Mouse (Mus musculus): ENCODE measurements around the gene Itgae. TPM values are rescaled to one million over a fixed set of nuclear protein-coding genes. Genes with fewer than 3 reads are reported as not detected.

Itgae gene
- polyA plus RNA-seq, 1 experiment from 2014 or later: 0.42 TPM

GRCm38 (mm10) chr11:73161616-73162015 lies 71.2 kb downstream of the Itgae start:
- no peak overlapping the region for H3K27ac ChIP-seq
- H3K9ac ChIP-seq: no peak overlapping the region
- no peak for ATAC-seq (replicated peaks; ENCODE audit: low FRiP score)
- H3K27me3 ChIP-seq: peaks cover 32% of the 10 kb centered on the region
- H3K9me3 ChIP-seq (replicated peaks): no peaks in the 10 kb centered on the region
- WGBS: 90% methylated on average over 4 of the region's 4 CpGs
- no peak overlapping the region for H3K4me3 ChIP-seq (replicated peaks)
- H3K36me3 ChIP-seq: no peaks in the 10 kb centered on the region
- peaks cover 18% of the 10 kb centered on the region for H3K4me1 ChIP-seq
- H3K4me2 ChIP-seq: no peak overlapping the region

GRCm38 (mm10) chr11:73162284-73162683 lies 71.9 kb downstream of the Itgae start:
- WGBS: 46% methylated on average over 5 of the region's 5 CpGs

GRCm38 (mm10) chr11:73168071-73168470 lies 77.7 kb downstream of the Itgae start:
- Histone ChIP-seq H3K27ac (no peak overlapping the region), H3K4me1 (peaks cover 21% of the 10 kb centered on the region), H3K27me3 (no peaks in the 10 kb centered on the region), H3K9ac (no peak overlapping the region), H3K36me3 (peaks cover 26% of the 10 kb centered on the region), H3K4me3 (replicated peaks) (no peak overlapping the region), H3K9me3 (replicated peaks) (no peaks in the 10 kb centered on the region), H3K4me2 (no peak overlapping the region)
- 71% methylated on average over 8 of the region's 8 CpGs for WGBS
- ATAC-seq (replicated peaks; ENCODE audit: low FRiP score): no peak

More at GRCm38 (mm10) chr11:73162284-73162683, 71.9 kb downstream of the Itgae start:
- H3K4me2 ChIP-seq: no peak overlapping the region
- H3K4me3 ChIP-seq (replicated peaks): no peak overlapping the region
- peaks cover 18% of the 10 kb centered on the region for H3K4me1 ChIP-seq
- H3K27ac ChIP-seq: no peak overlapping the region
- no peak overlapping the region for H3K9ac ChIP-seq
- no peaks in the 10 kb centered on the region for H3K36me3 ChIP-seq
- H3K9me3 ChIP-seq (replicated peaks): no peaks in the 10 kb centered on the region
- ATAC-seq (replicated peaks; ENCODE audit: low FRiP score): no peak
- peaks cover 28% of the 10 kb centered on the region for H3K27me3 ChIP-seq

GRCm38 (mm10) chr11:73168576-73168975 lies 78.2 kb downstream of the Itgae start:
- WGBS: 74% methylated on average over 6 of the region's 6 CpGs
- Histone ChIP-seq H3K4me3 (replicated peaks) (no peak overlapping the region), H3K27ac (no peak overlapping the region), H3K36me3 (peaks cover 31% of the 10 kb centered on the region), H3K4me1 (peaks cover 21% of the 10 kb centered on the region), H3K9ac (no peak overlapping the region), H3K27me3 (no peaks in the 10 kb centered on the region), H3K9me3 (replicated peaks) (no peaks in the 10 kb centered on the region), H3K4me2 (no peak overlapping the region)
- ATAC-seq (replicated peaks; ENCODE audit: low FRiP score): no peak

- Histone ChIP-seq H3K36me3 (peaks cover 37% of the 10 kb centered on the region), H3K27ac (no peak overlapping the region), H3K4me2 (no peak overlapping the region), H3K4me1 (peaks cover 21% of the 10 kb centered on the region), H3K27me3 (no peaks in the 10 kb centered on the region), H3K9ac (no peak overlapping the region), H3K4me3 (replicated peaks) (no peak overlapping the region), H3K9me3 (replicated peaks) (no peaks in the 10 kb centered on the region)
- 52% methylated on average over 4 of the region's 4 CpGs for WGBS
- no peak for ATAC-seq (replicated peaks; ENCODE audit: low FRiP score)
Measured at GRCm38 (mm10) chr11:73169231-73169630, 78.8 kb downstream of the Itgae start.

GRCm38 (mm10) chr11:73172186-73172585 lies 81.8 kb downstream of the Itgae start:
- Histone ChIP-seq H3K36me3 (peaks cover 44% of the 10 kb centered on the region), H3K27ac (0 out of 2 replicates have a peak overlapping the region, but pooled peaks have one; percentile 22), H3K4me2 (no peak overlapping the region), H3K9ac (no peak overlapping the region), H3K9me3 (replicated peaks) (no peaks in the 10 kb centered on the region), H3K4me1 (peaks cover 34% of the 10 kb centered on the region), H3K27me3 (no peaks in the 10 kb centered on the region), H3K4me3 (replicated peaks) (no peak overlapping the region)
- ATAC-seq (replicated peaks; ENCODE audit: low FRiP score): no peak
- WGBS: 54% methylated on average over 5 of the region's 5 CpGs

GRCm38 (mm10) chr11:73175612-73176011 lies 85.2 kb downstream of the Itgae start:
- H3K4me1 ChIP-seq: peaks cover 44% of the 10 kb centered on the region
- H3K4me2 ChIP-seq: peak overlapping the region; percentile 72
- peak overlapping the region; percentile 97 for H3K27ac ChIP-seq
- H3K36me3 ChIP-seq: peaks cover 46% of the 10 kb centered on the region
- H3K4me3 ChIP-seq (replicated peaks): peak overlapping the region; percentile 83
- H3K9me3 ChIP-seq (replicated peaks): no peaks in the 10 kb centered on the region
- ATAC-seq (replicated peaks; ENCODE audit: low FRiP score): no peak
- peak overlapping the region; percentile 78 for H3K9ac ChIP-seq
- WGBS: 34% methylated on average over 8 of the region's 8 CpGs
- H3K27me3 ChIP-seq: no peaks in the 10 kb centered on the region

- under 1% methylated on average over 15 of the region's 15 CpGs for WGBS
- ATAC-seq (replicated peaks; ENCODE audit: low FRiP score): no peak
Measured at GRCm38 (mm10) chr11:73176186-73176585, 85.8 kb downstream of the Itgae start.

GRCm38 (mm10) chr11:73176608-73177508 lies 86.5 kb downstream of the Itgae start, which contains the start of the genes Emc6 and Tax1bp3:
Gene Emc6, minus strand, starts transcription at chr11:73177037.
Gene Tax1bp3, plus strand, starts transcription at chr11:73177083.
- peaks cover 43% of the 10 kb centered on the region for H3K4me1 ChIP-seq
- peak within 1 kb of the TSS; percentile 97 for H3K27ac ChIP-seq
- H3K4me3 ChIP-seq (replicated peaks): peak within 1 kb of the TSS; percentile 83
- peak within 1 kb of the TSS; percentile 72 for H3K4me2 ChIP-seq
- peak; percentile 98 for ATAC-seq (replicated peaks; ENCODE audit: low FRiP score)
- no peaks in the 10 kb centered on the region for H3K9me3 ChIP-seq (replicated peaks)
- H3K36me3 ChIP-seq: peaks cover 37% of the 10 kb centered on the region
- WGBS: under 1% methylated on average over 81 of the region's 81 CpGs
- H3K27me3 ChIP-seq: no peaks in the 10 kb centered on the region
- H3K9ac ChIP-seq: peak within 1 kb of the TSS; percentile 79

More at GRCm38 (mm10) chr11:73176186-73176585, 85.8 kb downstream of the Itgae start:
- Histone ChIP-seq H3K36me3 (peaks cover 44% of the 10 kb centered on the region), H3K4me1 (peaks cover 44% of the 10 kb centered on the region), H3K27ac (peak overlapping the region; percentile 97), H3K4me3 (replicated peaks) (peak overlapping the region; percentile 83), H3K27me3 (no peaks in the 10 kb centered on the region), H3K9me3 (replicated peaks) (no peaks in the 10 kb centered on the region), H3K9ac (peak overlapping the region; percentile 78), H3K4me2 (peak overlapping the region; percentile 72)

GRCm38 (mm10) chr11:73177509-73177875 lies 87.1 kb downstream of the Itgae start:
- H3K9ac ChIP-seq: peak overlapping the region; percentile 79
- peaks cover 40% of the 10 kb centered on the region for H3K36me3 ChIP-seq
- H3K27me3 ChIP-seq: no peaks in the 10 kb centered on the region
- H3K9me3 ChIP-seq (replicated peaks): no peaks in the 10 kb centered on the region
- peak overlapping the region; percentile 83 for H3K4me3 ChIP-seq (replicated peaks)
- peaks cover 36% of the 10 kb centered on the region for H3K4me1 ChIP-seq
- peak overlapping the region; percentile 97 for H3K27ac ChIP-seq
- under 1% methylated on average over 28 of the region's 28 CpGs for WGBS
- H3K4me2 ChIP-seq: peak overlapping the region; percentile 72
- peak; percentile 88 for ATAC-seq (replicated peaks; ENCODE audit: low FRiP score)

GRCm38 (mm10) chr11:73177895-73178294 lies 87.5 kb downstream of the Itgae start:
- H3K36me3 ChIP-seq: peaks cover 41% of the 10 kb centered on the region
- peak overlapping the region; percentile 79 for H3K9ac ChIP-seq
- no peaks in the 10 kb centered on the region for H3K27me3 ChIP-seq
- H3K4me1 ChIP-seq: peaks cover 34% of the 10 kb centered on the region
- ATAC-seq (replicated peaks; ENCODE audit: low FRiP score): no peak
- H3K4me3 ChIP-seq (replicated peaks): peak overlapping the region; percentile 83
- no peaks in the 10 kb centered on the region for H3K9me3 ChIP-seq (replicated peaks)
- H3K27ac ChIP-seq: peak overlapping the region; percentile 97
- peak overlapping the region; percentile 72 for H3K4me2 ChIP-seq
- WGBS: 0% methylated on average over 2 of the region's 2 CpGs

- Histone ChIP-seq H3K4me2 (no peak overlapping the region), H3K9ac (no peak overlapping the region), H3K4me3 (replicated peaks) (no peak overlapping the region), H3K36me3 (peaks cover 81% of the 10 kb centered on the region), H3K27ac (no peak overlapping the region), H3K27me3 (no peaks in the 10 kb centered on the region), H3K4me1 (no peaks in the 10 kb centered on the region), H3K9me3 (replicated peaks) (no peaks in the 10 kb centered on the region)
- WGBS: 96% methylated on average over 10 of the region's 10 CpGs
- ATAC-seq (replicated peaks; ENCODE audit: low FRiP score): no peak
Measured at GRCm38 (mm10) chr11:73185872-73186615, 95.7 kb downstream of the Itgae start.
